Mouse (Mus musculus) limb, embryonic 15.5 days (tissue): Measurements from ENCODE around the gene Zfp428. TPM values are rescaled to one million over a fixed set of nuclear protein-coding genes. Genes with fewer than 3 reads are reported as not detected.

ENCODE experiments used
- ATAC-seq: fragments of 200-750 bp; cut with Nextera tagmentation; 2 replicates; pipeline ENCODE4 v1.8.0; 2017; ENCODE audit warnings: low read depth, moderate TSS enrichment; ENCODE audit not compliant: insufficient number of reproducible peaks, low FRiP score, low TSS enrichment
- H3K27ac ChIP-seq: fragments of 300-500 bp; sonication (generic); 2 replicates; pipeline ENCODE4 v1.5.1; 2015; ENCODE audit warnings: moderate library complexity, mild to moderate bottlenecking, inconsistent platforms
- H3K27me3 ChIP-seq: fragments of 300-500 bp; sonication (generic); 2 replicates; pipeline ENCODE4 v1.6.1; 2015; ENCODE audit warnings: inconsistent platforms
- H3K36me3 ChIP-seq: fragments of 300-500 bp; sonication (generic); 2 replicates; pipeline ENCODE4 v1.6.1; 2015; ENCODE audit warnings: inconsistent platforms
- H3K4me1 ChIP-seq: fragments of 300-500 bp; sonication (generic); 2 replicates; pipeline ENCODE4 v1.6.1; 2015; ENCODE audit warnings: inconsistent platforms
- H3K4me2 ChIP-seq: fragments of 300-500 bp; sonication (generic); 2 replicates; pipeline ENCODE4 v1.6.1; 2015; ENCODE audit warnings: mild to moderate bottlenecking, inconsistent platforms
- H3K4me3 ChIP-seq: fragments of 300-500 bp; sonication (generic); 2 replicates; pipeline ENCODE4 v1.5.1; 2015; ENCODE audit warnings: mild to moderate bottlenecking, inconsistent platforms
- H3K9ac ChIP-seq: fragments of 300-500 bp; sonication (generic); 2 replicates; pipeline ENCODE4 v1.6.1; 2015; ENCODE audit warnings: inconsistent platforms
- H3K9me3 ChIP-seq: fragments of 300-500 bp; sonication (generic); 2 replicates; pipeline ENCODE4 v1.6.1; 2016; ENCODE audit warnings: inconsistent platforms
- WGBS: fragments of 180-500 bp; shearing (Covaris S2); methylation state at CpG from one replicate; pipeline ENCODE4 v1.1.7; 2015; 5-methylcytosine and 5-hydroxymethylcytosine counted together
- polyA plus RNA-seq: library from polyadenylated mRNA; unstranded; fragments of >200 nt; fragmentation: Nextera tagmentation; extraction: Ambion mirVana; gene quantifications from 2 replicates; pipeline ENCODE4 v1.2.1, GENCODE M21; 2015

Gene Zfp428
- polyA plus RNA-seq, 1 experiment from 2014 or later: 40.8 TPM

DNA sequence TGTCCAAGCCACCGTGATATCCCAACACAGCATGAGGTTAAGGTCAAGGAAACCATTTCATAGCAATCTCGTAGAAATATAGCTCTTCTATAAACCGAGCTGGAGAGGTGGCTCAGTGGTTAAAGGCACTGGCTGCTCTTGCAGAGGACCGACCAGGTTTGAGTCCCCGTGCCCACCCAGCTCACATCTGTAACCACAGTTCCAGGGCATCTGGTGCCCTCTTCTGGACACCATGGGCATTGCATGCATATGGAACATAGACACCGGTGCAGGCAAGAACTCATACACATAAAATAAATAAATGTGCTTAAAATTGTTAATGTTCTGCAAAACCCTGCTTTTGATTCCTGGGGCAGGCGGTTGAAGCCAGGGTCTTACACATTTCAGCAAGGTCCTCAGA is 33.9 kb upstream of the Zfp428 start:
- Histone ChIP-seq H3K27me3 (no peaks in the 10 kb centered on the region), H3K36me3 (no peaks in the 10 kb centered on the region), H3K27ac (no peak overlapping the region), H3K9me3 (no peaks in the 10 kb centered on the region; the same call in 1 of the 2 replicates), H3K4me2 (no peak overlapping the region), H3K4me3 (no peak overlapping the region), H3K9ac (no peak overlapping the region), H3K4me1 (no peaks in the 10 kb centered on the region)
- ATAC-seq: no peak
- WGBS: 73% methylated on average over 7 of the region's 7 CpGs

DNA sequence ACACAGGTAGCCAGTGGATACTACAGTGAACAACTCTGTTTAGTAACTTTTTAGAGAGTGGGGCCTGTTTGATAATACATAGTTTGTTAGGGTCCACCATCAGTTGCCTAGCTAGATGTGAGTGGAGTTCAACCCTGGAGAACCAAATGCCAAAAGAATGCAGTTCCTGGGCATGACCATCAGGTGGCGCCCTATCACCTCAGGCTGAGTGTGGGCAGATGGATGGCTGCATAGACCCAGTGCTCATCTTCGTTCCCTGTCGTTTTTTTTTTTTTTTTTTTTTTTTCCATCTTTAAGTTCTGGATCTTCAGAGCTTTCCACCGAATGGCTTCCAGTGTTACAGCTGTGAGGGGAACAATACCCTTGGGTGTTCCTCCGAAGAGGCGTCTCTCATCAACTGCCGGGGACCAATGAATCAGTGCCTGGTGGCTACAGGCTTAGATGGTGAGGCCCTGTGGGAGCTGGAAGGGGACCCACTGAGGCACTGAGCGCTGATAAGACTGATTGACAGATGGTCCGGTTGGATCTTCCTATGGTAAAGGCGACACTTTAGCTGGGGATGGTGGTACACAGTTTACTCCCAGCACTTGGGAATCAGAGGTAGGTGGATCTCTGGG is 32.8 kb upstream of the Zfp428 start:
- H3K27ac ChIP-seq: no peak overlapping the region
- WGBS: 55% methylated on average over 10 of the region's 10 CpGs
- H3K4me2 ChIP-seq: no peak overlapping the region

DNA sequence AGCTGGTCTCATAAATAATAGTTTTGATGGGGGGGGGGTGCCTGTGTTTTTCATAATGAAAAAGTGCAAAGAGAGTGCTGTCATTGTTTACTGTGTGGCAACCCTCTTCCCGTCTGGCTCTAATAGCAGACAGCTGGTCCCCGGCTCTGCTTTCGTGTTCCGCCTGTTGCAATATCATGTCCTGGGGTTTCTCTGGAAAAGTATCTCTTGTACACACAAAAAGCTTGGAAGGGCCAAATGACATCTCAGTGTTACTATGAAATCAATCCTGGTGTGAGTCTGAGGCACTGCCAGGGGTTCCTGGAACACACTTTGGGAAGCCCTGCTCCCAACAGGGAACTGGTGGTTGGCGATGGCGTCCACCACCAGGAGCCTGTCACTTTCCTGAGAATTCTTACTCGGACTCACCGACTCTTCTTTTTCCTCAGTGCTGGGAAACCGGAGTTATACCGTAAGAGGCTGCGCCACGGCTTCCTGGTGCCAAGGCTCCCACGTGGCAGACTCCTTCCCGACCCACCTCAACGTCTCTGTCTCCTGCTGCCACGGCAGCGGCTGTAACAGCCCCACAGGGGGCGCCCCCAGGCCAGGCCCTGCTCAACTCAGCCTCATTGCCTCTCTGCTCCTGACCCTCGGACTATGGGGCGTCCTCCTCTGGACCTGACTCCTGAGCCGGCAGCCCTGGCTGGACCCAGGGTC is 31.8 kb upstream of the Zfp428 start:
- ATAC-seq: no peak
- H3K36me3 ChIP-seq: no peaks in the 10 kb centered on the region
- H3K4me1 ChIP-seq: no peaks in the 10 kb centered on the region
- 36% methylated on average over 21 of the region's 21 CpGs for WGBS
- no peak overlapping the region for H3K9ac ChIP-seq
- H3K9me3 ChIP-seq: no peaks in the 10 kb centered on the region; the same call in 1 of the 2 replicates
- no peaks in the 10 kb centered on the region for H3K27me3 ChIP-seq
- no peak overlapping the region for H3K27ac ChIP-seq
- H3K4me2 ChIP-seq: no peak overlapping the region
- no peak overlapping the region for H3K4me3 ChIP-seq

More for the DNA sequence above, 32.8 kb upstream of the Zfp428 start:
- Histone ChIP-seq H3K4me1 (no peaks in the 10 kb centered on the region), H3K4me3 (no peak overlapping the region), H3K36me3 (no peaks in the 10 kb centered on the region), H3K9ac (no peak overlapping the region), H3K27me3 (no peaks in the 10 kb centered on the region), H3K9me3 (no peaks in the 10 kb centered on the region; the same call in 1 of the 2 replicates)
- ATAC-seq: 0 out of 2 replicates have a peak, but pooled peaks have one; percentile 11

DNA sequence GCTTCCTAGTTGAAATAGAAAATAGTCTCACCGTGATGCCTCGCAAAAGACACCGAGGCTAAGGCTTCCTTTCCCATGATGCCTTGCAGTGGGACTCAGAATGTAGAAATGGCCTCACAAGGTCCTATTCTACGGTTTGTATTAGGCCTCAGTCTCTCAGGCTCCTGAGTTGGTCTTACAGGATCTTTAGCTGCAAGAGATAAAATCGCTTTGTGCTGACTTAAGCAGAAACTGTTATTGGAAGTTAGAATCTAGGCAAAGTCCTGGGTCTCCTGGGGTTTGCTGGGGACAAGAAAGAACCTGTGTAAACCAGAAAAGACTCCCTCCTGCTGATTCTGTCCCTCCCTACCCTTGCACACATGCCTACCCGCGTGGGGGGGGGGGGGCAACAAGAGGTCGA is 30.5 kb upstream of the Zfp428 start:
- Histone ChIP-seq H3K36me3 (no peaks in the 10 kb centered on the region), H3K4me1 (peaks cover 6% of the 10 kb centered on the region), H3K9ac (no peak overlapping the region), H3K27me3 (peaks cover 12% of the 10 kb centered on the region; the same call in 1 of the 2 replicates), H3K9me3 (no peaks in the 10 kb centered on the region), H3K27ac (no peak overlapping the region), H3K4me3 (no peak overlapping the region), H3K4me2 (no peak overlapping the region)
- no peak for ATAC-seq
- 77% methylated on average over 8 of the region's 8 CpGs for WGBS

DNA sequence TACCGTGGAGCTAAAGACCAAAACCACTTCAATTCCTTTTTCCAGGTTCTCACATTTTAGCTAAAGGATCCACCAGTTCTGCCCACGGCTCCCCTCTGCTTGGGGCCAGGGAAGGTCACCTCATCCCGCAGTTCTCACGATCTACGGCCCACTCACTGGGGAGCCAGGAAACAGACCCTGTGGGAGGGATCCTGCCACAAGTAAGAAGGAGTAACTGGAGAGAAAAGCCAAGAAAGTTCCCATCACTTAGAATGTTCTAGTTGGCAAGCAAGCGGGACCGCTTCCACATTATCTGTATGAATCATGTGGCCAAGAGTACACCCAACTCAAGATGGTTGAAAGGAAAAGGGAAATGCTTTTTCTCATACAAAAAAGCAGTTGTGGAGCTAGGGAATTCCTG is 29.9 kb upstream of the Zfp428 start:
- H3K9me3 ChIP-seq: no peaks in the 10 kb centered on the region
- H3K36me3 ChIP-seq: no peaks in the 10 kb centered on the region
- no peak overlapping the region for H3K27ac ChIP-seq
- H3K9ac ChIP-seq: no peak overlapping the region
- no peak for ATAC-seq
- peaks cover 9% of the 10 kb centered on the region for H3K4me1 ChIP-seq
- H3K4me2 ChIP-seq: no peak overlapping the region
- H3K27me3 ChIP-seq: peaks cover 15% of the 10 kb centered on the region; the same call in 1 of the 2 replicates
- no peak overlapping the region for H3K4me3 ChIP-seq
- 85% methylated on average over 7 of the region's 7 CpGs for WGBS

DNA sequence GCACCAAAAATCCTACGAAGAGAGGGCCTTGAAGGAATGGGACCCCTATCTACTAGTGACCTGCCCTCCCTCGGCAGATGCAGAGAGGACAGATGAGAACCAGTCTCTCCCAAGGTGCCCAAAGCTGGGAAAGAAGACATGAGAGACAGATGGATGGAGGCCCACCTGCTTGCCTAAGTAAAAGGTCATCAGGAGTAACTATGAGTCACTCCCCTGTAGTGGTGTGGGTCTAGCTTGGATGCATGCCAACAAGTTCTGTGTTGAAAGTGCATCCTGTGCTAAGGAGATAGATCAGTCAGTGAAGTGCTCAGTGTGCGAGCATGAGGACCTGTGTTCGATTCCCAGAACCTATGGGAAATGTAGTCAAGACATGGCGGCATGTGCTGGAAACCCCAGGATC is 27.9 kb upstream of the Zfp428 start:
- H3K4me2 ChIP-seq: no peak overlapping the region
- peaks cover 30% of the 10 kb centered on the region; the same call in 1 of the 2 replicates for H3K27me3 ChIP-seq
- ATAC-seq: no peak
- H3K4me3 ChIP-seq: no peak overlapping the region
- H3K36me3 ChIP-seq: no peaks in the 10 kb centered on the region
- H3K27ac ChIP-seq: no peak overlapping the region
- no peak overlapping the region for H3K9ac ChIP-seq
- WGBS: 83% methylated on average over 5 of the region's 5 CpGs
- H3K9me3 ChIP-seq: no peaks in the 10 kb centered on the region
- H3K4me1 ChIP-seq: peaks cover 15% of the 10 kb centered on the region

DNA sequence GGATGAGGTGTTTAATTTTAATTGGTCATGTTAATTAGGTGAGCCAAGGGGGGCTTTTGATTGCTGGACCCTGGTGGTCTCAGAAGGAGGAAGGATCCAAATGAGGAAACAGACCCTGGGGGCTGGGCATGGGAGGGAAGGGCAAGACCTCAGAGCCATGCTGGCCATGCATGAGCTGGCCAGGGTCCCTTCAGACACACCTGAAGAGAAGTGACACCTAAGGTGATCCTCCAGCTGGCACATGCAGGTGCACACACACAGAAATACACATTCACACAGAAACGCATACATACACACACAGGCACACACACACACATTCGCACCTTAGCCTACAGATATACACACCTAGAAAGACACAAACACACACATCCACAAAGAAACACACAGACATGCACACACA is 27.1 kb upstream of the Zfp428 start:
- Histone ChIP-seq H3K9ac (no peak overlapping the region), H3K27me3 (peaks cover 33% of the 10 kb centered on the region; the same call in 1 of the 2 replicates), H3K4me2 (no peak overlapping the region), H3K27ac (no peak overlapping the region), H3K4me3 (no peak overlapping the region), H3K9me3 (no peaks in the 10 kb centered on the region), H3K36me3 (no peaks in the 10 kb centered on the region), H3K4me1 (peaks cover 15% of the 10 kb centered on the region)
- no peak for ATAC-seq
- WGBS: 94% methylated on average over 2 of the region's 2 CpGs

DNA sequence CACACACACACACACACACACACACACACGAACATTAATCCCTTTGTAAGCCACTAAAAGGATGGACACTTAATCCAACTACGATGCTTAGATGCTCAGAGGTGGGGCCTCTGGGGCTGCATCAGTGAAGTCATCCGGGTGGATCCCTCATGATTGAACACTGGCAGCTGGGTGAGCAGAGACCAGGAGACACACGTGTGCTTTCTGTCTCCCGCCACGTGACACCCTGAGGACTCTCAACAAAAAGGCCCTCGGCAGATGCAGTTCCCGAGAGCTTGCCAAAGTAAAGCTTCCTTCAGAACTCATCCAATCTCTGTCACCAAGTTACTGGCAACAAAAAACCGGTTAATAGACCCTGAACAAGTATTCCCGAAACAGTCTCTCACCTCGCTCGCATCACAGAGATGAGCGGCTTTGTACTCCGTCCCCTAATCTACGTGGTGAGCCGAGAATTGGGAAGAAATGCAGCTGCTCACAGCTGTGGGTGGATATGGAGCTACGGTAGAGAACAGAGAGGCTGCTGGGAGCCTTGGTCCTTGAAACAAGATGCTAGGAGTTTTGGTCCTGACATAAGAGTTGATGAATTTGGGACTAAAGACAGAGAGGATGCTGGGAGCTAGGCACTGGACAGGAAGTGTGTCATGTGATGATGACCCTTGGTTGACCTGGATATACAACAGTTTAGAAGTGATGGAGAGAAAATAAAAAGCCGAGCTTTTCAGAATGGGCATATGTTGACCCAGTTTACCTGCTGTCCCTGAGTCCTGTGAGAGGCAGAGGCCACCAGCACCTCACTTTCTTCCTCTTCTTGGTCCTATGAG is 26.5 kb upstream of the Zfp428 start:
- Histone ChIP-seq H3K4me2 (no peak overlapping the region), H3K27me3 (peaks cover 33% of the 10 kb centered on the region; the same call in 1 of the 2 replicates), H3K9ac (no peak overlapping the region), H3K4me1 (peaks cover 15% of the 10 kb centered on the region), H3K9me3 (no peaks in the 10 kb centered on the region), H3K27ac (no peak overlapping the region), H3K4me3 (no peak overlapping the region), H3K36me3 (no peaks in the 10 kb centered on the region)
- WGBS: 60% methylated on average over 18 of the region's 18 CpGs
- no peak for ATAC-seq

DNA sequence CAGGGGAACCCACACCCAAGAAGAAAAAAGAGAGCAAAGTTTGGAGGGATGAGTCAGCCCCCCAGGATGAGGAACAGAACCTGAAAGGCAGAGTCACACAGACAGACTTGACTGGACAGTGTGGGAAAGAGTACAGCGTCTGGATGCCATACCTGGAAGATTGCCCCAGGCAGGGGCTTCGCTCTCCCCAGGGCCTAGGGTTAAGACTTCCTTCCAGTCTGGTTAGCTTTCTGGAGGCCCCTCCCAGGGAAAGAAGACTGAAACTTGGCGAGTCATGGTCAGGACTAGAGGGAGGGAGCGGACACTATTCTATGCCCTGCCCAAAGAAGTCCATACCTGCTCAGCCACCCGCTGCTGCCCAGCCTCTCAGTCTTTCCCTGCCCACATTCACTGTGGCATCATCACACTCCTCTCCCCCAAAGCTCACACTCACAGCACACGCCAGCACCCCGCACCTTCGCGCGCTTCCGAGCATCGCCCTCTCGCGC is 25.8 kb upstream of the Zfp428 start:
- H3K27ac ChIP-seq: no peak overlapping the region
- peaks cover 33% of the 10 kb centered on the region; the same call in 1 of the 2 replicates for H3K27me3 ChIP-seq
- peak overlapping the region; percentile 44 for H3K9ac ChIP-seq
- no peak for ATAC-seq
- WGBS: 12% methylated on average over 14 of the region's 14 CpGs
- H3K36me3 ChIP-seq: no peaks in the 10 kb centered on the region
- H3K9me3 ChIP-seq: no peaks in the 10 kb centered on the region
- peak overlapping the region; percentile 65 for H3K4me3 ChIP-seq
- H3K4me2 ChIP-seq: peak overlapping the region; percentile 98
- peaks cover 15% of the 10 kb centered on the region for H3K4me1 ChIP-seq

DNA sequence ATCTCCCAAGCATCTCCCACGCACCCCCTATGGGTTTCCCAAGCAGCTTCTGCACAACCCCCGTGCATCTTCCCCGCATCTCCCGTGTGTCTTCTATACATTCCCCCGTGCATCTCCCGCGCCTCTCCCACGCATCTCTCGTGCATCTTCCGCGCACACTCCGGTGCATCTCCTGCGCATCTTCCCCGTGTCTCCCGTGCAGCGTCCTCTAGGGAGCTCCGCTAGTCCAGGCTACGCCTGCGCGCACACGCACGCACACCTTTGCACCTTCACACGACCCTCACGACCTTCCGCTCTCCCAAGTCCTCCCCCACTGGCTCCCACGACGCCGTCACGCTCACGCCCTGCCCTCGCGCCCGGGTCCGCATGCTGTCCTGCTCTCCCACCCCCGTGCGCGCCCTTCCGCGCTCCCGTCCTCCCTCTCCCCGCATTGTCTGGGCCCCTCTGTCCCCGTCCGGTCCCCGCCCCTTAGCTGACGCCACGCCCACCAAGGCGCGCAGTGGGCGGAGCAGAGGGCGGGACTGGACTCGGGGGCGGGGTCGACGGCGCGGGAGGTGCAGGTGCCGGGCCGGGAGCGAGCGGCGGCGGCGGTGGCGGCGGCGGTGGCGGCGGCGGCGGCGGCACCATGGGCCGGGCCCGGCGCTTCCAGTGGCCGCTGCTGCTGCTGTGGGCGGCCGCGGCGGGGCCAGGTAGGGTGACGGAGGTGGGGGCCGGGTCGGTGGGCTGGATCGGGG is 25.2 kb upstream of the Zfp428 start, which contains the start of gene Cadm4:
TSS of gene Cadm4 (plus strand) at position 550 of the 734 bp plus-strand sequence.
- peak within 1 kb of the TSS; percentile 98 for H3K4me2 ChIP-seq
- H3K27ac ChIP-seq: no peak within 1 kb of the TSS
- ATAC-seq: peak; percentile 68
- no peaks in the 10 kb centered on the region for H3K36me3 ChIP-seq
- WGBS: under 1% methylated on average over 66 of the region's 83 CpGs
- peaks cover 15% of the 10 kb centered on the region for H3K4me1 ChIP-seq
- peaks cover 33% of the 10 kb centered on the region; the same call in 1 of the 2 replicates for H3K27me3 ChIP-seq
- H3K9me3 ChIP-seq: no peaks in the 10 kb centered on the region
- H3K9ac ChIP-seq: peak within 1 kb of the TSS; percentile 44
- H3K4me3 ChIP-seq: peak within 1 kb of the TSS; percentile 65
